23 mouse cellular contexts compared by ENCODE assay signal in genomic region chr15:74418635-74419034, GRCm38 (mm10).
"Had no signal": no experiment of that assay in that cellular context is flagged by ENCODE, and none has a peak within 500 bp of the region (broad histone marks: within the 10 kb centered on the region; RNA-seq: fewer than 3 reads in every experiment).

No protein-coding gene starts in this region.

- H3K4me1 ChIP-seq: limb, embryonic 10.5 days; liver, embryonic 12.5 days; liver, embryonic 15.5 days; megakaryocyte, embryonic 14.5 days had no signal

- H3K4me2 ChIP-seq: limb, embryonic 13.5 days; liver, embryonic 12.5 days; liver, embryonic 15.5 days; lung, embryonic 15.5 days; midbrain, embryonic 13.5 days; neural tube, embryonic 13.5 days had no signal

- H3K27ac ChIP-seq: limb, embryonic 10.5 days; limb, embryonic 13.5 days; liver, embryonic 12.5 days; liver, embryonic 15.5 days; lung, embryonic 15.5 days; midbrain, embryonic 10.5 days; midbrain, embryonic 13.5 days; neural tube, embryonic 13.5 days had no signal

- H3K4me3 ChIP-seq: limb, embryonic 10.5 days; limb, embryonic 13.5 days; liver, embryonic 12.5 days; liver, embryonic 15.5 days; lung, embryonic 15.5 days; megakaryocyte, embryonic 14.5 days; midbrain, embryonic 10.5 days; midbrain, embryonic 13.5 days; myocyte; neural tube, embryonic 13.5 days had no signal

- H3K36me3 ChIP-seq: limb, embryonic 10.5 days; limb, embryonic 13.5 days; liver, embryonic 12.5 days; liver, embryonic 15.5 days; lung, embryonic 15.5 days; midbrain, embryonic 10.5 days; midbrain, embryonic 13.5 days; neural tube, embryonic 13.5 days had no signal

- H3K9ac ChIP-seq: limb, embryonic 13.5 days; liver, embryonic 12.5 days; liver, embryonic 15.5 days; lung, embryonic 15.5 days; midbrain, embryonic 13.5 days; neural tube, embryonic 13.5 days had no signal

- H3K27me3 ChIP-seq: limb, embryonic 13.5 days; liver, embryonic 12.5 days; liver, embryonic 15.5 days; lung, embryonic 15.5 days; midbrain, embryonic 13.5 days; neural tube, embryonic 13.5 days had no signal

- H3K9me3 ChIP-seq: limb, embryonic 10.5 days; limb, embryonic 13.5 days; liver, embryonic 12.5 days; liver, embryonic 15.5 days; lung, embryonic 15.5 days; megakaryocyte, embryonic 14.5 days; midbrain, embryonic 10.5 days; midbrain, embryonic 13.5 days; neural tube, embryonic 13.5 days had no signal

- ATAC-seq: liver, embryonic 12.5 days; midbrain, embryonic 13.5 days; midbrain, embryonic 16.5 days had no signal

- DNase-seq: kidney, adult 18-20 months; kidney, adult 9 months; kidney, postnatal 14 days; kidney, postnatal 4 days; liver; lung, adult 18-20 months; lung, postnatal 10 days; lung, postnatal 36 days; retina, postnatal 1 day; right cerebral cortex, postnatal 25 days; thymus, adult 18-20 months; thymus, postnatal 36 days had no signal
